Mouse (Mus musculus) bone marrow, adult 2 months (tissue): ENCODE data around the gene Csf2rb2.

Experiments used
- CTCF ChIP-seq: fragments of 200-500 bp; IDR thresholded peaks from 2 replicates; pipeline ENCODE4 v1.5.1; 2011; ENCODE audit warnings: low read length, control low read depth; ENCODE audit not compliant: control insufficient read depth, insufficient read depth
- POLR2A ChIP-seq: fragments of 200-500 bp; IDR thresholded peaks from 2 replicates; pipeline ENCODE4 v1.6.1; 2011; ENCODE audit warnings: low read depth, mild to moderate bottlenecking, control low read depth, low read length, borderline replicate concordance; ENCODE audit not compliant: control insufficient read depth

- TF ChIP-seq POLR2A: no peak
- no peak for TF ChIP-seq CTCF
Measured at GRCm38 (mm10) chr15:78299641-78300040, 5.9 kb downstream of the Csf2rb2 start.
